Mouse (Mus musculus) 3T3-L1 (cell line): ENCODE measurements around the gene Akap12.
A peak's percentile ranks its signal among the peaks of the same experiment; 100 is the strongest.

Experiments used
- DNase-seq: peaks from one replicate; pipeline ENCODE4 v3.0.0-alpha.2; 2015; ENCODE audit warnings: low read depth, low spot score

Akap12 gene

GRCm38 (mm10) chr10:4266041-4266930 is at the start of gene Akap12:
Gene Akap12, plus strand, starts transcription at chr10:4266380.
- peak; percentile 51 for DNase-seq

- no peak for DNase-seq
Measured at GRCm38 (mm10) chr10:4230563-4231359, 35.4 kb upstream of the Akap12 start.

- peak; percentile 20 for DNase-seq
Measured at GRCm38 (mm10) chr10:4233102-4233501, 33.1 kb upstream of the Akap12 start.

- no peak for DNase-seq
Measured at GRCm38 (mm10) chr10:4239794-4240574, 26.2 kb upstream of the Akap12 start.

GRCm38 (mm10) chr10:4243591-4244300 is 22.4 kb upstream of the Akap12 start:
- DNase-seq = no peak

GRCm38 (mm10) chr10:4245812-4246211 is 20.4 kb upstream of the Akap12 start:
- peak; percentile 35 for DNase-seq

GRCm38 (mm10) chr10:4246407-4246806 is 19.8 kb upstream of the Akap12 start:
- DNase-seq = peak; percentile 82

GRCm38 (mm10) chr10:4249235-4249845 is 16.8 kb upstream of the Akap12 start:
- no peak for DNase-seq

- peak; percentile 33 for DNase-seq
Measured at GRCm38 (mm10) chr10:4250681-4251080, 15.5 kb upstream of the Akap12 start.

GRCm38 (mm10) chr10:4253613-4254012 is 12.6 kb upstream of the Akap12 start:
- DNase-seq = no peak

- DNase-seq = no peak
Measured at GRCm38 (mm10) chr10:4254459-4254858, 11.7 kb upstream of the Akap12 start.

- no peak for DNase-seq
Measured at GRCm38 (mm10) chr10:4260925-4261324, 5.3 kb upstream of the Akap12 start.

- DNase-seq = no peak
Measured at GRCm38 (mm10) chr10:4261359-4261952, 4.7 kb upstream of the Akap12 start.

- DNase-seq = no peak
Measured at GRCm38 (mm10) chr10:4265641-4266040, 539 bp upstream of the Akap12 start.

- DNase-seq = no peak
Measured at GRCm38 (mm10) chr10:4266931-4267310, 741 bp downstream of the Akap12 start.

GRCm38 (mm10) chr10:4267481-4267880 is 1.3 kb downstream of the Akap12 start:
- DNase-seq = no peak

GRCm38 (mm10) chr10:4268140-4268539 is 2.0 kb downstream of the Akap12 start:
- no peak for DNase-seq

GRCm38 (mm10) chr10:4275572-4275971 is 9.4 kb downstream of the Akap12 start:
- no peak for DNase-seq

GRCm38 (mm10) chr10:4276081-4276480 is 9.9 kb downstream of the Akap12 start:
- no peak for DNase-seq

GRCm38 (mm10) chr10:4278041-4278440 is 11.9 kb downstream of the Akap12 start:
- DNase-seq = peak; percentile 89
